Mouse (Mus musculus) heart, embryonic 16.5 days (tissue): ENCODE results near the gene Mmp17. TPM values are rescaled to one million over a fixed set of nuclear protein-coding genes. Genes with fewer than 3 reads are reported as not detected.

Source experiments
- ATAC-seq: fragments of 200-750 bp; cut with Nextera tagmentation; replicated peaks from 2 replicates; pipeline ENCODE4 v1.8.0; 2017; ENCODE audit warnings: moderate number of reproducible peaks; ENCODE audit not compliant: insufficient read depth, low FRiP score; ENCODE audit errors: extremely low read depth
- H3K27ac ChIP-seq: fragments of 300-500 bp; sonication (generic); 2 replicates; pipeline ENCODE4 v1.5.1; 2014; ENCODE audit warnings: mild to moderate bottlenecking, low read length, control low read depth, moderate library complexity
- H3K27me3 ChIP-seq: fragments of 300-500 bp; sonication (generic); 2 replicates; pipeline ENCODE4 v1.6.1; 2014; ENCODE audit warnings: low read length, mixed read lengths; ENCODE audit not compliant: control insufficient read depth, insufficient read depth
- H3K36me3 ChIP-seq: fragments of 300-500 bp; sonication (generic); 2 replicates; pipeline ENCODE4 v1.6.1; 2014; ENCODE audit not compliant: control insufficient read depth, insufficient read depth
- H3K4me1 ChIP-seq: fragments of 300-500 bp; sonication (generic); 2 replicates; pipeline ENCODE4 v1.6.1; 2014; ENCODE audit warnings: low read length, mixed read lengths; ENCODE audit not compliant: control insufficient read depth, insufficient read depth
- H3K4me2 ChIP-seq: fragments of 300-500 bp; sonication (generic); 2 replicates; pipeline ENCODE4 v1.6.1; 2014; ENCODE audit warnings: low read depth, mild to moderate bottlenecking, control low read depth, low read length
- H3K4me3 ChIP-seq: fragments of 300-500 bp; sonication (generic); 2 replicates; pipeline ENCODE4 v1.5.1; 2014; ENCODE audit warnings: mild to moderate bottlenecking, control low read depth, low read length
- H3K9ac ChIP-seq: fragments of 300-500 bp; sonication (generic); 2 replicates; pipeline ENCODE4 v1.6.1; 2014; ENCODE audit warnings: low read length, control low read depth
- H3K9me3 ChIP-seq: fragments of 300-500 bp; sonication (generic); replicated peaks from 2 replicates; pipeline ENCODE4 v1.6.1; 2016; ENCODE audit warnings: low read length; ENCODE audit not compliant: control insufficient read depth
- WGBS: fragments of 180-500 bp; shearing (Covaris S2); extraction: QIAGEN DNeasy Blood & Tissue Kit; methylation state at CpG from one replicate; pipeline ENCODE4 v1.1.7; 2014; 5-methylcytosine and 5-hydroxymethylcytosine counted together
- polyA plus RNA-seq: library from polyadenylated mRNA; unstranded; fragments of >200 nt; fragmentation: Nextera tagmentation; extraction: Ambion mirVana; gene quantifications from 2 replicates; pipeline ENCODE4 v1.2.1, GENCODE M21; 2015

Mmp17 gene
- polyA plus RNA-seq, 1 experiment from 2014 or later, result 1.5 TPM

DNA sequence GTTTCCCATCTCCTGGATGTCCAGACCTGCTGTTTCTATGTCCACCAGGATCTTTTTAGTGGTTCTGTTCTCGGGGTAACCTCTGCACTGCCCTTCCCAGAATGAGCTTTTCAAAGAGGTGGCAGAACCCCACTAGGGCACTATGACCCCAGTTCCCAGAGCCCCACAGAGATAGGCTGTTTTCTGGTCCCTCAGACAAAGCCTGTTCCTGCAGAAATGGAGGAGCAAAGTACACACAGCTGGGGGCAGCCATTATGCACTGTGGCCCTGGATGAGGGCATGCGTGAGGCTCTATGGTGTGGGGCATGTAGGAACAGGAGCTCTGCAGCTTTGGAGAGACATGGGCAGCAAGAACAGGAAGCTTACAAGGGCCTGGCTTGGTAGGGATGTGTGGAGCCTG is 32.0 kb upstream of the Mmp17 start:
- Histone ChIP-seq H3K27ac (no peak overlapping the region), H3K9ac (no peak overlapping the region), H3K36me3 (peaks cover 74% of the 10 kb centered on the region), H3K9me3 (no peaks in the 10 kb centered on the region), H3K27me3 (no peaks in the 10 kb centered on the region), H3K4me3 (no peak overlapping the region), H3K4me2 (no peak overlapping the region), H3K4me1 (no peaks in the 10 kb centered on the region)
- no peak for ATAC-seq
- 89% methylated on average over 2 of the region's 2 CpGs for WGBS

- peaks cover 77% of the 10 kb centered on the region for H3K36me3 ChIP-seq
- no peak for ATAC-seq
- H3K27ac ChIP-seq, result no peak overlapping the region
- no peak overlapping the region for H3K4me2 ChIP-seq
- H3K27me3 ChIP-seq, result no peaks in the 10 kb centered on the region
- 92% methylated on average over 6 of the region's 6 CpGs for WGBS
- H3K4me1 ChIP-seq, result no peaks in the 10 kb centered on the region
- no peaks in the 10 kb centered on the region for H3K9me3 ChIP-seq
- no peak overlapping the region for H3K9ac ChIP-seq
- no peak overlapping the region for H3K4me3 ChIP-seq
These were observed 30.3 kb upstream of the Mmp17 start for GRCm38 (mm10) chr5:129553642-129554041.

DNA sequence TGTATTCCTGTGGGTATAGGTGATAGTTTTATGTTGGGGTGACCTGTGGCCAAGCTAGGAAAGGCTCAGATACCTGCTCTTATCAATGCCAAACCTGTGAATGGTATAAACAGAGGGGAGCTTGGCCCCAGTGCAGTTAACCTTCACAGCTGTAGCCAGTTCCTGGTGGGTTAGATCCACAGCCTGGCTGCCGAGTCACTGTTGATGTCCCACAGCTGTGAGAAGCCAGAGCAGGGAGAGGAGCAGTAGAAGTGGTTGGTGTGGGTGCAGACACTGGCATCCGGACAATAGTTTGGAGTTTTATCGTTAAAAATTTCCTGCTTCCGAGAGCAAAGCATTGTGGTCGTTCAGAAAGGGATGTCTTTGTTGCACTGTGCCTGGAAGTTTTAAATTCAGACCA is 25.4 kb upstream of the Mmp17 start:
- Histone ChIP-seq H3K4me2 (no peak overlapping the region), H3K27ac (no peak overlapping the region), H3K36me3 (peaks cover 65% of the 10 kb centered on the region), H3K4me1 (no peaks in the 10 kb centered on the region), H3K27me3 (no peaks in the 10 kb centered on the region), H3K9ac (no peak overlapping the region), H3K4me3 (no peak overlapping the region), H3K9me3 (no peaks in the 10 kb centered on the region)
- no peak for ATAC-seq
- WGBS, result 77% methylated on average over 5 of the region's 5 CpGs

- H3K36me3 ChIP-seq, result peaks cover 65% of the 10 kb centered on the region
- no peak overlapping the region for H3K4me3 ChIP-seq
- H3K9ac ChIP-seq, result no peak overlapping the region
- 76% methylated on average over 11 of the region's 11 CpGs for WGBS
- ATAC-seq, result no peak
- no peaks in the 10 kb centered on the region for H3K9me3 ChIP-seq
- H3K4me1 ChIP-seq, result no peaks in the 10 kb centered on the region
- no peak overlapping the region for H3K4me2 ChIP-seq
- H3K27me3 ChIP-seq, result no peaks in the 10 kb centered on the region
- H3K27ac ChIP-seq, result no peak overlapping the region
These were observed 24.7 kb upstream of the Mmp17 start for GRCm38 (mm10) chr5:129559283-129559682.

- WGBS, result 96% methylated on average over 8 of the region's 8 CpGs
- no peak overlapping the region for H3K4me2 ChIP-seq
- no peak for ATAC-seq
- H3K9me3 ChIP-seq, result no peaks in the 10 kb centered on the region
- H3K36me3 ChIP-seq, result peaks cover 66% of the 10 kb centered on the region
- no peaks in the 10 kb centered on the region for H3K27me3 ChIP-seq
- no peak overlapping the region for H3K9ac ChIP-seq
- no peak overlapping the region for H3K4me3 ChIP-seq
- H3K27ac ChIP-seq, result no peak overlapping the region
- no peaks in the 10 kb centered on the region for H3K4me1 ChIP-seq
These were observed 21.6 kb upstream of the Mmp17 start for GRCm38 (mm10) chr5:129562342-129562741.

- Histone ChIP-seq H3K36me3 (peaks cover 73% of the 10 kb centered on the region), H3K4me1 (no peaks in the 10 kb centered on the region), H3K27ac (no peak overlapping the region), H3K27me3 (no peaks in the 10 kb centered on the region), H3K4me3 (no peak overlapping the region), H3K9me3 (no peaks in the 10 kb centered on the region), H3K4me2 (no peak overlapping the region), H3K9ac (no peak overlapping the region)
- ATAC-seq, result no peak
- 91% methylated on average over 4 of the region's 4 CpGs for WGBS
These were observed 15.4 kb upstream of the Mmp17 start for GRCm38 (mm10) chr5:129568596-129568995.

- Histone ChIP-seq H3K4me3 (no peak overlapping the region), H3K4me1 (peaks cover under 1% of the 10 kb centered on the region), H3K27ac (no peak overlapping the region), H3K27me3 (peaks cover 27% of the 10 kb centered on the region), H3K9me3 (no peaks in the 10 kb centered on the region), H3K36me3 (no peaks in the 10 kb centered on the region), H3K4me2 (no peak overlapping the region), H3K9ac (no peak overlapping the region)
- no peak for ATAC-seq
- WGBS, result 51% methylated on average over 12 of the region's 12 CpGs
These were observed 5.8 kb upstream of the Mmp17 start for GRCm38 (mm10) chr5:129578201-129578600.

GRCm38 (mm10) chr5:129580046-129580445 is 3.9 kb upstream of the Mmp17 start:
- peaks cover 37% of the 10 kb centered on the region for H3K27me3 ChIP-seq
- no peak for ATAC-seq
- WGBS, result 5% methylated on average over 6 of the region's 6 CpGs
- H3K4me1 ChIP-seq, result peaks cover 8% of the 10 kb centered on the region
- H3K36me3 ChIP-seq, result no peaks in the 10 kb centered on the region
- H3K9me3 ChIP-seq, result no peaks in the 10 kb centered on the region
- H3K4me2 ChIP-seq, result no peak overlapping the region
- H3K27ac ChIP-seq, result no peak overlapping the region
- no peak overlapping the region for H3K9ac ChIP-seq
- H3K4me3 ChIP-seq, result no peak overlapping the region

DNA sequence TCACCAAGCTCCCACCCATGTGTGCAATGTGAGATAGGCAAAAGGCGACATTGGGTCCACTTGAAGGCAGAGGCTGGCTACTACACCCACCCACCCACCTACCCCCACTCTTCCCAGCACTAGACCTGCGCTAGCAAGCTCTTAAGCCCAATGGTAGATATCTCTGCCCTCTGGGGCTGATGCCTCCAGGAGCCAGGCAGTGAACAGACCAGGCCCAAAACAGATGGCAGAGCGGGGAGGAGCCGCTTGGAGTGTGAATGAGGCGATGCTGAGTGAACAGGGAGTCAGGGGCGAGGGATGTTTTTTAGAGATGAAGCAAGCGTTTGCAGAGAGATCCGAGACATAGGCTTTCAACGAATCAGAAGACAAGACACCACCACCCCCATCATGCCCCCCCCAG is 3.4 kb upstream of the Mmp17 start:
- Histone ChIP-seq H3K4me1 (peaks cover 13% of the 10 kb centered on the region), H3K9ac (no peak overlapping the region), H3K27ac (no peak overlapping the region), H3K9me3 (no peaks in the 10 kb centered on the region), H3K4me2 (no peak overlapping the region), H3K36me3 (no peaks in the 10 kb centered on the region), H3K27me3 (peaks cover 42% of the 10 kb centered on the region), H3K4me3 (no peak overlapping the region)
- 52% methylated on average over 9 of the region's 9 CpGs for WGBS
- ATAC-seq, result no peak

- H3K9me3 ChIP-seq, result no peaks in the 10 kb centered on the region
- H3K36me3 ChIP-seq, result no peaks in the 10 kb centered on the region
- H3K27ac ChIP-seq, result no peak overlapping the region
- H3K27me3 ChIP-seq, result peaks cover 43% of the 10 kb centered on the region
- no peak overlapping the region for H3K9ac ChIP-seq
- H3K4me2 ChIP-seq, result no peak overlapping the region
- WGBS, result 59% methylated on average over 7 of the region's 7 CpGs
- no peak for ATAC-seq
- H3K4me3 ChIP-seq, result no peak overlapping the region
- H3K4me1 ChIP-seq, result peaks cover 16% of the 10 kb centered on the region
These were observed 3.0 kb upstream of the Mmp17 start for GRCm38 (mm10) chr5:129581015-129581414.
